Mouse (Mus musculus): ENCODE results near the gene Olfr640.

GRCm38 (mm10) chr7:104061345-104061744, 36.0 kb upstream of the Olfr640 start, which contains the start of gene 4930516K23Rik:
- TF ChIP-seq CTCF (IDR thresholded peaks at IDR 0.05; ENCODE audit: borderline replicate concordance, insufficient read depth, low read length) (no peak), POLR2A (IDR thresholded peaks at IDR 0.05; ENCODE audit: low read depth, low read length) (no peak)
